Mouse (Mus musculus) limb, embryonic 11.5 days (tissue): ENCODE results near the gene 1700037H04Rik. TPM values are rescaled to one million over a fixed set of nuclear protein-coding genes. Genes with fewer than 3 reads are reported as not detected.

Experiments
- ATAC-seq: fragments of 200-750 bp; cut with Nextera tagmentation; 2 replicates; pipeline ENCODE4 v1.8.0; 2017; ENCODE audit warnings: low read depth; ENCODE audit not compliant: insufficient number of reproducible peaks, low FRiP score, low TSS enrichment
- DNase-seq: peaks from one replicate; pipeline ENCODE4 v3.0.0-alpha.2; 2015; ENCODE audit warnings: low spot score
- H3K27ac ChIP-seq: fragments of 300-500 bp; sonication (generic); replicated peaks from 2 replicates; pipeline ENCODE4 v1.5.1; 2014; ENCODE audit warnings: low read depth, mild to moderate bottlenecking, low read length
- H3K27me3 ChIP-seq: fragments of 300-500 bp; sonication (generic); 2 replicates; pipeline ENCODE4 v1.6.1; 2014; ENCODE audit warnings: mild to moderate bottlenecking, low read length, mixed read lengths; ENCODE audit not compliant: control insufficient read depth, insufficient read depth
- H3K36me3 ChIP-seq: fragments of 300-500 bp; sonication (generic); 2 replicates; pipeline ENCODE4 v1.6.1; 2014; ENCODE audit warnings: mild to moderate bottlenecking, low read length, moderate library complexity, mixed read lengths; ENCODE audit not compliant: control insufficient read depth, insufficient read depth
- H3K4me1 ChIP-seq: fragments of 300-500 bp; sonication (generic); 2 replicates; pipeline ENCODE4 v1.6.1; 2014; ENCODE audit warnings: low read length, mixed read lengths; ENCODE audit not compliant: control insufficient read depth, insufficient read depth
- H3K4me2 ChIP-seq: fragments of 300-500 bp; sonication (generic); 2 replicates; pipeline ENCODE4 v1.6.1; 2014; ENCODE audit warnings: low read depth, mild to moderate bottlenecking, moderate library complexity; ENCODE audit not compliant: severe bottlenecking
- H3K4me3 ChIP-seq: fragments of 300-500 bp; sonication (generic); 2 replicates; pipeline ENCODE4 v1.5.1; 2014; ENCODE audit warnings: low read depth, low read length
- H3K9ac ChIP-seq: fragments of 300-500 bp; sonication (generic); 2 replicates; pipeline ENCODE4 v1.6.1; 2014; ENCODE audit warnings: mild to moderate bottlenecking, low read length
- H3K9me3 ChIP-seq: fragments of 300-500 bp; sonication (generic); 2 replicates; pipeline ENCODE4 v1.6.1; 2016; ENCODE audit warnings: low read length; ENCODE audit not compliant: control insufficient read depth
- WGBS: fragments of 180-500 bp; shearing (Covaris S2); extraction: QIAGEN DNeasy Blood & Tissue Kit; methylation state at CpG from one replicate; pipeline ENCODE4 v1.1.7; 2014; 5-methylcytosine and 5-hydroxymethylcytosine counted together
- polyA plus RNA-seq: library from polyadenylated mRNA; unstranded; fragments of >200 nt; fragmentation: Nextera tagmentation; extraction: Ambion mirVana; gene quantifications from 2 replicates; pipeline ENCODE4 v1.2.1, GENCODE M21; 2014

Gene 1700037H04Rik
- polyA plus RNA-seq, 1 experiment from 2014 or later, result 78.0 TPM

GRCm38 (mm10) chr2:131132111-131132888, 27.6 kb downstream of the 1700037H04Rik start:
- Histone ChIP-seq H3K27ac (no peak overlapping the region), H3K9ac (no peak overlapping the region), H3K4me2 (no peak overlapping the region), H3K9me3 (no peaks in the 10 kb centered on the region), H3K4me1 (peaks cover 24% of the 10 kb centered on the region), H3K4me3 (no peak overlapping the region), H3K36me3 (peaks cover 6% of the 10 kb centered on the region; the same call in 1 of the 2 replicates), H3K27me3 (no peaks in the 10 kb centered on the region)
- no peak for ATAC-seq
- WGBS, result 87% methylated on average over 10 of the region's 10 CpGs
- DNase-seq, result no peak

GRCm38 (mm10) chr2:131130849-131131248, 29.0 kb downstream of the 1700037H04Rik start:
- no peak overlapping the region for H3K9ac ChIP-seq
- WGBS, result 89% methylated on average over 2 of the region's 2 CpGs
- no peak overlapping the region for H3K4me2 ChIP-seq
- H3K27ac ChIP-seq, result no peak overlapping the region
- no peak overlapping the region for H3K4me3 ChIP-seq
- H3K36me3 ChIP-seq, result peaks cover 6% of the 10 kb centered on the region; the same call in 1 of the 2 replicates
- H3K4me1 ChIP-seq, result peaks cover 37% of the 10 kb centered on the region
- H3K27me3 ChIP-seq, result no peaks in the 10 kb centered on the region
- ATAC-seq (no peak), DNase-seq (no peak)
- H3K9me3 ChIP-seq, result no peaks in the 10 kb centered on the region

- WGBS, result 81% methylated on average over 5 of the region's 5 CpGs
- ATAC-seq (no peak), DNase-seq (no peak)
- no peak overlapping the region for H3K9ac ChIP-seq
- peaks cover 6% of the 10 kb centered on the region; the same call in 1 of the 2 replicates for H3K36me3 ChIP-seq
- H3K9me3 ChIP-seq, result no peaks in the 10 kb centered on the region
- no peak overlapping the region for H3K27ac ChIP-seq
- no peak overlapping the region for H3K4me2 ChIP-seq
- H3K27me3 ChIP-seq, result no peaks in the 10 kb centered on the region
- peaks cover 31% of the 10 kb centered on the region for H3K4me1 ChIP-seq
- H3K4me3 ChIP-seq, result no peak overlapping the region
Observed at GRCm38 (mm10) chr2:131129836-131130235, 30.0 kb downstream of the 1700037H04Rik start.

- H3K4me1 ChIP-seq, result peaks cover 23% of the 10 kb centered on the region
- H3K4me3 ChIP-seq, result no peak overlapping the region
- no peak overlapping the region for H3K27ac ChIP-seq
- H3K9me3 ChIP-seq, result no peaks in the 10 kb centered on the region
- WGBS, result 86% methylated on average over 3 of the region's 3 CpGs
- H3K9ac ChIP-seq, result no peak overlapping the region; the same call in 1 of the 2 replicates
- peak overlapping the region; percentile 59 for H3K4me2 ChIP-seq
- no peaks in the 10 kb centered on the region for H3K27me3 ChIP-seq
- ATAC-seq (no peak), DNase-seq (no peak)
- H3K36me3 ChIP-seq, result no peaks in the 10 kb centered on the region
Observed at GRCm38 (mm10) chr2:131128636-131129157, 31.2 kb downstream of the 1700037H04Rik start.

- Histone ChIP-seq H3K9ac (peak overlapping the region; percentile 82), H3K27ac (no peak overlapping the region), H3K36me3 (no peaks in the 10 kb centered on the region), H3K4me2 (peak overlapping the region; percentile 59), H3K4me3 (peak overlapping the region; percentile 55), H3K27me3 (no peaks in the 10 kb centered on the region), H3K9me3 (no peaks in the 10 kb centered on the region), H3K4me1 (peaks cover 23% of the 10 kb centered on the region)
- no peak for ATAC-seq
- no peak for DNase-seq
- WGBS, result 74% methylated on average over 5 of the region's 5 CpGs
Observed at GRCm38 (mm10) chr2:131128211-131128610, 31.7 kb downstream of the 1700037H04Rik start.

GRCm38 (mm10) chr2:131127161-131127730, 32.6 kb downstream of the 1700037H04Rik start, which contains the start of gene Hspa12b:
Hspa12b (plus strand) TSS chr2:131127280.
- DNase-seq (peak; percentile 90), ATAC-seq (peak; percentile 96)
- Histone ChIP-seq H3K9me3 (no peaks in the 10 kb centered on the region), H3K4me3 (peak within 1 kb of the TSS; percentile 55), H3K36me3 (no peaks in the 10 kb centered on the region), H3K4me1 (peaks cover 23% of the 10 kb centered on the region), H3K27me3 (no peaks in the 10 kb centered on the region), H3K9ac (peak within 1 kb of the TSS; percentile 82), H3K4me2 (peak within 1 kb of the TSS; percentile 59), H3K27ac (peak within 1 kb of the TSS; percentile 79)
- WGBS, result under 1% methylated on average over 26 of the region's 28 CpGs

GRCm38 (mm10) chr2:131125964-131126815, 33.7 kb downstream of the 1700037H04Rik start:
- peak overlapping the region; percentile 79 for H3K27ac ChIP-seq
- no peak overlapping the region for H3K4me3 ChIP-seq
- ATAC-seq (0 out of 2 replicates have a peak, but pooled peaks have one; percentile 2), DNase-seq (no peak)
- H3K9ac ChIP-seq, result peak overlapping the region; percentile 82
- H3K9me3 ChIP-seq, result no peaks in the 10 kb centered on the region
- WGBS, result 30% methylated on average over 9 of the region's 9 CpGs
- no peaks in the 10 kb centered on the region for H3K36me3 ChIP-seq
- H3K4me2 ChIP-seq, result peak overlapping the region; percentile 59
- no peaks in the 10 kb centered on the region for H3K27me3 ChIP-seq
- H3K4me1 ChIP-seq, result peaks cover 23% of the 10 kb centered on the region
